Mouse (Mus musculus) stomach, postnatal 0 days (tissue): Measurements from ENCODE around the gene Slc15a3. TPM values are rescaled to one million over a fixed set of nuclear protein-coding genes. Genes with fewer than 3 reads are reported as not detected.

Experiments
- ATAC-seq: fragments of 200-750 bp; cut with Nextera tagmentation; 2 replicates; pipeline ENCODE4 v1.8.0; 2017; ENCODE audit not compliant: low FRiP score, low TSS enrichment
- DNase-seq: peaks from one replicate; pipeline ENCODE4 v3.0.0-alpha.2; 2016; ENCODE audit warnings: low spot score
- H3K27ac ChIP-seq: fragments of 300-500 bp; sonication (generic); replicated peaks from 2 replicates; pipeline ENCODE4 v1.5.1; 2014; ENCODE audit warnings: mild to moderate bottlenecking, control low read depth
- H3K27me3 ChIP-seq: fragments of 300-500 bp; sonication (generic); 2 replicates; pipeline ENCODE4 v1.6.1; 2014; ENCODE audit warnings: low read length; ENCODE audit not compliant: control insufficient read depth, insufficient read depth
- H3K36me3 ChIP-seq: fragments of 300-500 bp; sonication (generic); 2 replicates; pipeline ENCODE4 v1.6.1; 2014; ENCODE audit warnings: low read length, mixed read lengths; ENCODE audit not compliant: control insufficient read depth, insufficient read depth
- H3K4me1 ChIP-seq: fragments of 300-500 bp; sonication (generic); replicated peaks from 2 replicates; pipeline ENCODE4 v1.6.1; 2014; ENCODE audit warnings: antibody characterized with exemption; ENCODE audit not compliant: control insufficient read depth, insufficient read depth
- H3K4me2 ChIP-seq: fragments of 300-500 bp; sonication (generic); replicated peaks from 2 replicates; pipeline ENCODE4 v1.6.1; 2014; ENCODE audit warnings: low read depth, mild to moderate bottlenecking, control low read depth, moderate library complexity
- H3K4me3 ChIP-seq: fragments of 300-500 bp; sonication (generic); 2 replicates; pipeline ENCODE4 v1.5.1; 2014; ENCODE audit warnings: low read depth, low read length, control low read depth
- H3K9ac ChIP-seq: fragments of 300-500 bp; sonication (generic); 2 replicates; pipeline ENCODE4 v1.6.1; 2014; ENCODE audit warnings: mild to moderate bottlenecking, low read length, control low read depth, mixed read lengths
- H3K9me3 ChIP-seq: fragments of 300-500 bp; sonication (generic); 2 replicates; pipeline ENCODE4 v1.6.1; 2016; ENCODE audit warnings: low read length; ENCODE audit not compliant: control insufficient read depth
- CTCF ChIP-seq: IDR thresholded peaks from 2 replicates; pipeline ENCODE4 v1.5.1; 2016; ENCODE audit warnings: antibody characterized with exemption, low read depth, mild to moderate bottlenecking, moderate library complexity
- EP300 ChIP-seq: optimal IDR thresholded peaks from 2 replicates; pipeline ENCODE3; 2016; ENCODE audit warnings: antibody characterized with exemption
- WGBS: fragments of 180-500 bp; shearing (Covaris S2); extraction: QIAGEN DNeasy Blood & Tissue Kit; methylation state at CpG from one replicate; pipeline ENCODE4 v1.1.7; 2014; 5-methylcytosine and 5-hydroxymethylcytosine counted together
- polyA plus RNA-seq: library from polyadenylated mRNA; unstranded; fragments of >200 nt; fragmentation: Nextera tagmentation; extraction: Ambion mirVana; gene quantifications from 2 replicates; pipeline ENCODE4 v1.2.1, GENCODE M21; 2015

The Slc15a3 gene
- polyA plus RNA-seq, 1 experiment from 2014 or later: 5.2 TPM

DNA sequence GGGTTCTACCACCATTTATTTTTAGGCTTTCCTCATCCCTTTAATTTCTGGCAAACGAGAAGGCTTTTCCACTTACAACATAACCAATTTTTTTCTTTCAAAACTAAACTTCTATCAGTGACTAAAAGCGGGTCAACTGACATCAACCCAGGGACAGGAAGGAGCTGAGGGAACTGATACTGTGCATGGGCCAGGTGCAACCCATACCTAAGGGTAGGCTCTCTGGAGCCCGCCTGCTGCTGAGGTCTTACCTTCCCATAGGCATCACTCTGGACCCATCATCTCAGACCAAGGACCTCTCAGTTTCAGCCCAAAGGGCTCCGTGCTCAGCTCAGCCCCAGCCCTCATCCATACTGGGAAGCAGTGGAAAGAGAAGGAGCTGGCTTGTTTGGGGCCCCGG lies 11.2 kb upstream of the Slc15a3 start:
- no peak overlapping the region for H3K9ac ChIP-seq
- no peak overlapping the region for H3K4me2 ChIP-seq
- DNase-seq (no peak), ATAC-seq (no peak)
- H3K27ac ChIP-seq: no peak overlapping the region
- TF ChIP-seq EP300 (no peak), CTCF (no peak)
- H3K36me3 ChIP-seq: no peaks in the 10 kb centered on the region
- H3K4me1 ChIP-seq: no peaks in the 10 kb centered on the region
- no peak overlapping the region for H3K4me3 ChIP-seq
- WGBS: 95% methylated on average over 5 of the region's 5 CpGs
- H3K27me3 ChIP-seq: no peaks in the 10 kb centered on the region
- H3K9me3 ChIP-seq: no peaks in the 10 kb centered on the region

DNA sequence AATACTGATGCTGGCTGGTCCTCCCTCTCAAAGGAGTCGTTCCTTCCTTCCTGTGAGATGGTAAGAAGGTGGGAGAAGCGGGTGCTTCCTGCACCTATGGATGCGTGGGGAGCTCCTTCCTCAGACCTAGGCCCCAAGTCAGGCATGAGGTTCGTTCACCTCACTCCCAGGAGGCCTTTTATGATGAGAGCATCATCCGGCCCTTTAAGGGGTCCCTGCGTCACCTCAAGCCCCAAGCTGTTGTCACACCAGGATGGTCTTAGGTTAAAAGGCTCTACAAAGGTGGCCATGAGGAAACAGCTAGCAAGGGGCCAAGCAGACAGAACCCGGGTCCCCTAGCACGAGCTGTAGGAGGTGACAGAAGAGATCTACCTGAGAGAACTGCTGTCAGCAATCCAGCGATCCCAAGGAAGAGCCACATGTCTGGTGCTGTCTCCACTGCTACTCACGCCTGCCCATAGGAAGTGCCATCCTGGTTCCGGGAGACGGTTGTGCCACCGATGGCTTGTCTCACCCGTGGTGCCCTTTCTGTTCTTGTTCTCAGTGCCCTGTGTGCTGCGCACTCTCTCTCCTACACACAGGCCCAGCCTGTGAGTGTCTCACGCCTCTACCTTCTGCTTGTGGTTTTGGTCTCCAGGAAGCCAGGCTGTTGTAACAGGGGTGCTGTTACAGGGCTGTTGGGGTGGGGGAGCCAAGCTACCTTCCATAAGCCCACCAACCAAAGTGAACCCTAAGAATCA lies 9.9 kb upstream of the Slc15a3 start, which contains the start of gene Cd6:
Cd6 (minus strand) TSS at position 623 of the 740 bp plus-strand sequence.
- ATAC-seq (no peak), DNase-seq (no peak)
- Histone ChIP-seq H3K4me3 (no peak within 1 kb of the TSS), H3K36me3 (no peaks in the 10 kb centered on the region), H3K9me3 (no peaks in the 10 kb centered on the region), H3K4me1 (no peaks in the 10 kb centered on the region), H3K27ac (no peak within 1 kb of the TSS), H3K9ac (no peak within 1 kb of the TSS), H3K27me3 (no peaks in the 10 kb centered on the region), H3K4me2 (no peak within 1 kb of the TSS)
- TF ChIP-seq EP300 (no peak), CTCF (no peak)
- WGBS: 87% methylated on average over 16 of the region's 16 CpGs

DNA sequence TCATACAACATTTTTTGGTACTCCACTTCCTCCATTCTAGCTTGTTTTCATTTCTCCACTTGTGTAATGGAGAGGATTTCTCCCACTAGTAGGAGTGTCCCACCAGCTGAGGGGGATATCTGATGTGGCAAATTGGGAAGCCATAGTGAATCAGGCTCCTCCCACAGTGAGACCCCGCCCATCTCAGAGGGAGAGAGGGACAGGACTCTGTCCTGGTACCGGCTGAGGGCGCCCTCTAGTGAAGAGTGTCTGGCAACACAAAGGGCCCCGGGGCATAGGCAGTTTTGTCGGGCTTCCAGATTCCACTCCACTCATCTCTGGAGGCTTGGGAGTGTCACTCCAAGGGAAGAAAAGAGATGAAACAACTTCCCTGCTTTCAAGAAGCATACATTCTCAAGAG lies 8.1 kb upstream of the Slc15a3 start:
- Histone ChIP-seq H3K9me3 (no peaks in the 10 kb centered on the region), H3K27me3 (no peaks in the 10 kb centered on the region), H3K4me1 (no peaks in the 10 kb centered on the region), H3K36me3 (no peaks in the 10 kb centered on the region), H3K4me2 (no peak overlapping the region), H3K27ac (no peak overlapping the region), H3K9ac (no peak overlapping the region), H3K4me3 (no peak overlapping the region)
- ATAC-seq (peak; percentile 80; the same call in 1 of the 2 replicates), DNase-seq (peak; percentile 81)
- 10% methylated on average over 5 of the region's 5 CpGs for WGBS
- no peak for TF ChIP-seq EP300
- TF ChIP-seq CTCF: peak; percentile 78

DNA sequence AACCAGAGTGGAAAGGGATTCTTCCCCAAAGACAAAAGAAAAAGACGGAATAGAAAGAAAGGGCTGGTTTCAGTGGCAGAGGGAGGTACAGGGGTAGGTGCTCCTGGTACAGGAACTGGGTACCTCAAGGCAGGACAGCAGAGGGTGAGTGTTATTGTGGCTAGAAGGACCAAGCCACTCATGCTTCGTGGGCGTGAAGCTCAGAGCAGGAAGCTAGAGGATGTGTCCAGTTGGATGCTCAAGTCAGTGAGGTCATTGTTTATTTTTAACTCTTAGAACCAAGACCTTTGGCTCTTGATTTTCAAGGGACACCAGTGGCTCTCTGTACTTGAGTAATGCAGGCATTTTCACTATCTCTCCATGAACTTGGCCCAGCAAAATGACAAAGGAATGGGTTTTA lies 7.5 kb upstream of the Slc15a3 start:
- no peak for DNase-seq
- TF ChIP-seq EP300 (no peak), CTCF (no peak)

DNA sequence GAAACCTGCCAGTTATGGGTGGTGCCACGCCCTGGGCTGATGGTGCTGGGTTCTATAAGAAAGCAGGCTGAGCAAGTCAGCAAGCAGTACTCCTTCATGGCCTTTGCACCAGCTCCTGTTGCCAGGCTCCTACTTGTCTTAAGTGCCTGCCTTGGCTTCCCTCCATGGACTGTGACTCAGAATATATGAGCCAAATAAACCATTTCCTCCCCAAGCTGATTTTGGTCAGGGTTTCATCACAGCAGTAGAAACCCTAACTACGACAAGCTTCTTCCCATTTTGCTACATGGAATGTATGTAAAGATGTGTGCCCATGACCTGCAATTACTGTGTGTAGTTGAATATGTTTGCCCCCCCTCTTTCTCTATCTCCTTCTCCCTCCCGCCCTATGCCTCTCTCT lies 5.9 kb upstream of the Slc15a3 start:
- ATAC-seq (no peak), DNase-seq (no peak)
- no peak overlapping the region for H3K4me2 ChIP-seq
- H3K27me3 ChIP-seq: no peaks in the 10 kb centered on the region
- H3K36me3 ChIP-seq: no peaks in the 10 kb centered on the region
- no peak overlapping the region for H3K27ac ChIP-seq
- 71% methylated on average over 3 of the region's 3 CpGs for WGBS
- no peaks in the 10 kb centered on the region for H3K4me1 ChIP-seq
- no peaks in the 10 kb centered on the region for H3K9me3 ChIP-seq
- TF ChIP-seq CTCF: no peak
- TF ChIP-seq EP300: no peak
- H3K9ac ChIP-seq: no peak overlapping the region
- H3K4me3 ChIP-seq: no peak overlapping the region

More for the DNA sequence above, 7.5 kb upstream of the Slc15a3 start:
- Histone ChIP-seq H3K4me2 (no peak overlapping the region), H3K4me1 (no peaks in the 10 kb centered on the region), H3K4me3 (no peak overlapping the region), H3K9me3 (no peaks in the 10 kb centered on the region), H3K36me3 (no peaks in the 10 kb centered on the region), H3K9ac (no peak overlapping the region), H3K27me3 (no peaks in the 10 kb centered on the region), H3K27ac (no peak overlapping the region)
- 77% methylated on average over 3 of the region's 3 CpGs for WGBS
- ATAC-seq: no peak

DNA sequence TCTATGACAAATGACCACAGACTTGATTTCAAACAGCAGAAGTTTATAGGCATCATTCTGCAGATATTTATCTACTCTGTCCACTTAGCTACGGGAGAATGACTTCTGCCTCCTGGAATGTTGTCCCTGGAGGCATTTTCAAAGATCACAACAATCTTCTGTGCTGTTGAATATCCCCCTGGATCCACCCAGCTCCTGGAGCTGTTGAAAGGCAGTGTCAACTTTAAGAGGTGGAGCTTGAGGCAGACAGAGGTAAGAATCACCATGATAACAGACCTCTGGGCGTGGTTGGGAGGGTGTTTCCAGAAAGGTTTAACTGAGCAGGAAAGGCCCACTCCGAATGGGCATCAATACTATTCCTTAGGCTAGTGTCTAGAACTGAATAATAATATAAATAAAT lies 3.9 kb upstream of the Slc15a3 start:
- Histone ChIP-seq H3K4me3 (no peak overlapping the region), H3K36me3 (no peaks in the 10 kb centered on the region), H3K27ac (no peak overlapping the region), H3K9ac (no peak overlapping the region), H3K4me1 (no peaks in the 10 kb centered on the region), H3K27me3 (no peaks in the 10 kb centered on the region), H3K9me3 (no peaks in the 10 kb centered on the region), H3K4me2 (no peak overlapping the region)
- DNase-seq (no peak), ATAC-seq (no peak)
- 47% methylated on average over 3 of the region's 3 CpGs for WGBS
- TF ChIP-seq EP300 (no peak), CTCF (no peak)
